Mouse (Mus musculus) forebrain, embryonic 12.5 days (tissue): Measurements from ENCODE around the gene Cryab. TPM values are rescaled to one million over a fixed set of nuclear protein-coding genes. Genes with fewer than 3 reads are reported as not detected.

Experiments
- ATAC-seq: fragments of 200-750 bp; cut with Nextera tagmentation; 2 replicates; pipeline ENCODE4 v1.8.0; 2017; ENCODE audit warnings: moderate TSS enrichment; ENCODE audit not compliant: low FRiP score
- H3K27ac ChIP-seq: fragments of 300-500 bp; sonication (generic); 2 replicates; pipeline ENCODE4 v1.5.1; 2016; ENCODE audit warnings: mild to moderate bottlenecking
- H3K27me3 ChIP-seq: fragments of 300-500 bp; sonication (generic); 2 replicates; pipeline ENCODE4 v1.6.1; 2016; ENCODE audit warnings: mild to moderate bottlenecking
- H3K36me3 ChIP-seq: fragments of 300-500 bp; sonication (generic); replicated peaks from 2 replicates; pipeline ENCODE4 v1.6.1; 2016; ENCODE audit warnings: mild to moderate bottlenecking
- H3K4me1 ChIP-seq: fragments of 300-500 bp; sonication (generic); 2 replicates; pipeline ENCODE4 v1.6.1; 2016
- H3K4me2 ChIP-seq: fragments of 300-500 bp; sonication (generic); 2 replicates; pipeline ENCODE4 v1.6.1; 2016; ENCODE audit warnings: mild to moderate bottlenecking, moderate library complexity
- H3K4me3 ChIP-seq: fragments of 300-500 bp; sonication (generic); replicated peaks from 2 replicates; pipeline ENCODE4 v1.5.1; 2016; ENCODE audit warnings: mild to moderate bottlenecking
- H3K9ac ChIP-seq: fragments of 300-500 bp; sonication (generic); 2 replicates; pipeline ENCODE4 v1.6.1; 2016; ENCODE audit warnings: mild to moderate bottlenecking
- H3K9me3 ChIP-seq: fragments of 300-500 bp; sonication (generic); 2 replicates; pipeline ENCODE4 v1.6.1; 2016
- WGBS: fragments of 180-500 bp; shearing (Covaris S2); methylation state at CpG from one replicate; pipeline ENCODE4 v1.1.7; 2016; 5-methylcytosine and 5-hydroxymethylcytosine counted together
- polyA plus RNA-seq: library from polyadenylated mRNA; unstranded; fragments of >200 nt; fragmentation: Nextera tagmentation; extraction: Ambion mirVana; gene quantifications from 2 replicates; pipeline ENCODE4 v1.2.1, GENCODE M21; 2016

The Cryab gene
- polyA plus RNA-seq, 1 experiment from 2014 or later, result 6.5 TPM

DNA sequence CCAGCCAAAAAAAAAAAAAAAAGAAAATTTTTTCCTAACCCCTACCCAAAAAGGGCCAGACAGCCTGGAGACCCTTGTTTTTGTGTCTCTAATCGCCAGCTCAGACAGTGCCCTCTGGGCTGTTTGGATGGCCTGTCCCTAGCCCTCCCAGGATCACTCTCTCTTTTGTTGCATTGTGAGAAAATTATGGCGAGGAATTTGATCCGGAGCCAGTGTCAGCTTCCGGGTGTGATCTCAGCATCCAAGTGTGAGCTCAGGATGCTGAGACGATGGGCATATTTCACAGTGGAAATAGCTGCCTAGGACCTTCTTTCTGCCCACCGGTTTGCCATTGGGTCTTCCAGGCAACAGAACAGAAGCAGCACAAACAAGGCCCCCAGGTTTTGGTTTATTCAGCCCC lies 419 bp upstream of the Cryab start:
- no peak for ATAC-seq
- no peak overlapping the region for H3K9ac ChIP-seq
- H3K4me3 ChIP-seq, result no peak overlapping the region
- no peaks in the 10 kb centered on the region for H3K36me3 ChIP-seq
- H3K27ac ChIP-seq, result no peak overlapping the region
- peaks cover 7% of the 10 kb centered on the region for H3K4me1 ChIP-seq
- H3K4me2 ChIP-seq, result no peak overlapping the region
- WGBS, result 80% methylated on average over 6 of the region's 6 CpGs
- H3K27me3 ChIP-seq, result peaks cover 26% of the 10 kb centered on the region
- no peaks in the 10 kb centered on the region for H3K9me3 ChIP-seq

DNA sequence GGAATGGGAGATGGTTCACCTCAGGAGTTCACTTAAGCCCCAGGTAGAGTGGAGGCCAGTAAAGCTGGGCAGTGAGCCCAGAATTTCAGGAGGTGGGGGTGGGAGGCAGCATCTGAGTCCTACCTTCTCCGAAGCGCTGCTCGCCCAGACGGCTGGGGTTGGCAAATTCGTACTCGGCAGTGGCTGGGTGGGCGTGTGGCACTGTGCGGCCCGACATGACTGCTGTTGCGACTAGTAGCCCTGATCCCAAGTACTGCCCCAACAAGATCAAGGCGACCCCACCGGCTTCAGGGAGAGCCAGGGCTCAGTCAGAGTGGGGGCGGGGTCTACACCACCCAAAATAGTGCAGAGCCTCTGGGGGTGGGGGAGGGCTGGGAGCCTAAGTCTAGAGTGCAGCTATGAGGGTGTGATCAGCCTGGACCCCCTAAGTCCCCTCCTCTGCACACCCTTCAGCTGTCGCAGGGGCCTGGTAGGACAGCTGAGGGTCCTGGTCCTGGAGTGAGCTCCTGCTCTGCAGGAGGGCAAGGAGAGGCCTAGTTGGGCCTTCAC lies 1.0 kb downstream of the Cryab start, which contains the start of gene Hspb2:
Gene Hspb2 (minus strand): TSS at position 301 of the 549 bp plus-strand sequence.
- no peak within 1 kb of the TSS for H3K9ac ChIP-seq
- H3K27me3 ChIP-seq, result peaks cover 12% of the 10 kb centered on the region
- no peaks in the 10 kb centered on the region for H3K36me3 ChIP-seq
- no peak within 1 kb of the TSS for H3K4me3 ChIP-seq
- H3K4me1 ChIP-seq, result no peaks in the 10 kb centered on the region
- no peaks in the 10 kb centered on the region for H3K9me3 ChIP-seq
- H3K27ac ChIP-seq, result no peak within 1 kb of the TSS
- no peak for ATAC-seq
- 69% methylated on average over 14 of the region's 14 CpGs for WGBS
- H3K4me2 ChIP-seq, result no peak within 1 kb of the TSS

DNA sequence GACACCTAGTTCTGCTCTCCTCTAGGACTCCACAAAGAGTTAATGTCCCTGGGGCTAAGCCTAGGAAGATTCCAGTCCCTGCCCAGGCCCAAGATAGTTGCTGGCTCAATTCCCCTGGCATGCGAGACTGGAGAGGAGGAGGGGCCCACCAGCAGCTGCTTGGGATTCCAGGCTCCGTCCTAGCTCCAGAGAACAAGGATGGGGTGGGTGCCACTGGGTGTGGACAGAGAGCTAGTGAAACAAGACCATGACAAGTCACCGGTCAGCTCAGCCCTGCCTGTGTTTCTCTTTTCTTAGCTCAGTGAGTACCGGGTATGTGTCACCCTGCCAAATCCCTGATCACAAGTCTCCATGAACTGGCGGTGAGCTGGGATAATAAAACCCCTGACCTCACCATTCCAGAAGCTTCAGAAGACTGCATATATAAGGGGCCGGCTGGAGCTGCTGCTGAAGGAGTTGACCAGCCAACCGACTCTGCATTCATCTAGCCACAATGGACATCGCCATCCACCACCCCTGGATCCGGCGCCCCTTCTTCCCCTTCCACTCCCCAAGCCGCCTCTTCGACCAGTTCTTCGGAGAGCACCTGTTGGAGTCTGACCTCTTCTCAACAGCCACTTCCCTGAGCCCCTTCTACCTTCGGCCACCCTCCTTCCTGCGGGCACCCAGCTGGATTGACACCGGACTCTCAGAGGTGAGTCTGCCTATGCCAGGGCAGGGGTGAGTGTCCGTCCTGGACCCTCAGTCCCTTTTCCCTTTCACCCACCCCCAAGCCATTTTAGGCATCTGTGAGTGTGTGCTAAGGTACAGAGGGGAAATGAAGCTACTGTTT lies 1.9 kb downstream of the Cryab start:
- H3K36me3 ChIP-seq, result no peaks in the 10 kb centered on the region
- no peak overlapping the region for H3K4me3 ChIP-seq
- H3K9ac ChIP-seq, result no peak overlapping the region
- peaks cover 8% of the 10 kb centered on the region; the same call in 1 of the 2 replicates for H3K27me3 ChIP-seq
- H3K9me3 ChIP-seq, result no peaks in the 10 kb centered on the region
- no peak for ATAC-seq
- H3K4me1 ChIP-seq, result no peaks in the 10 kb centered on the region
- 77% methylated on average over 17 of the region's 17 CpGs for WGBS
- H3K4me2 ChIP-seq, result no peak overlapping the region
- H3K27ac ChIP-seq, result no peak overlapping the region

DNA sequence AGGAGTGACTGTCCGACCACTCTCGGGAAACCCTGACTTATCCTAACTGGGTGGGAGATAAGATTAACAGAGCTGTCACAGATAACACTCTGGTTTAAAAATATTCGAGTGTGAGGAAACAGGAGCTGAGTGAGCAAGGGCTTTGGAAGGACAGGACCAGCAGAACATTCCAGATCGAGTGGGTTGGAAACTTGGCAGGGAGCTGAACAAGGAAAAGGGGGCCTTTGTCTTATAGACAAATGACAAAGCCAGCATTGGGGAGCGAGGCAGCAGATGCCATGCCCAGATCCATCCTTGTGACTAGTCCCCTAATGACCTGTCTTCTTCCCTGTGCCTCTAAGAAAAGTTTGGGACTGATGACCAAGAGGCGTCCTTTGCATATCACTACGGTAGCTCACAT lies 2.8 kb downstream of the Cryab start:
- 78% methylated on average over 7 of the region's 7 CpGs for WGBS
- Histone ChIP-seq H3K27ac (no peak overlapping the region), H3K9me3 (no peaks in the 10 kb centered on the region), H3K9ac (no peak overlapping the region), H3K4me3 (no peak overlapping the region), H3K27me3 (peaks cover 8% of the 10 kb centered on the region; the same call in 1 of the 2 replicates), H3K4me1 (no peaks in the 10 kb centered on the region), H3K4me2 (no peak overlapping the region), H3K36me3 (no peaks in the 10 kb centered on the region)
- no peak for ATAC-seq

DNA sequence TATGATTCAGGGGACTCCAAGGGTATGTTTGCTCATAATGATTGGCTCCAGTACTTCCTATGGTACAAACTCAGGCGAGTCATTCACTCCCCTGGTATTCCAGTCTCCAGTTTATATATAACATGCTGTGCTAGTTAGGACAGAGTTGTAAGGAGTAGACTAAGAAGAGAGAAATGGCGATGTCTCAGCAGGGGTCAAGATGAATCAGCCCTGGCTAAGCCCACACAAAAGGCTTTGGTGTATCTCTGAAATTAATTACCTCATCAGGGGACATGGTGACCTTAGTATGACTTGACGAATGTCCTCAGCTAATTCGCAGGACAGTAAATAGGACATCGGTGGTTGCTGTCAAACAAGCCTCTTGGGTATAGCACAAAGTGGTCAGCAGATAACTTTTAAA lies 5.6 kb downstream of the Cryab start:
- ATAC-seq, result no peak

DNA sequence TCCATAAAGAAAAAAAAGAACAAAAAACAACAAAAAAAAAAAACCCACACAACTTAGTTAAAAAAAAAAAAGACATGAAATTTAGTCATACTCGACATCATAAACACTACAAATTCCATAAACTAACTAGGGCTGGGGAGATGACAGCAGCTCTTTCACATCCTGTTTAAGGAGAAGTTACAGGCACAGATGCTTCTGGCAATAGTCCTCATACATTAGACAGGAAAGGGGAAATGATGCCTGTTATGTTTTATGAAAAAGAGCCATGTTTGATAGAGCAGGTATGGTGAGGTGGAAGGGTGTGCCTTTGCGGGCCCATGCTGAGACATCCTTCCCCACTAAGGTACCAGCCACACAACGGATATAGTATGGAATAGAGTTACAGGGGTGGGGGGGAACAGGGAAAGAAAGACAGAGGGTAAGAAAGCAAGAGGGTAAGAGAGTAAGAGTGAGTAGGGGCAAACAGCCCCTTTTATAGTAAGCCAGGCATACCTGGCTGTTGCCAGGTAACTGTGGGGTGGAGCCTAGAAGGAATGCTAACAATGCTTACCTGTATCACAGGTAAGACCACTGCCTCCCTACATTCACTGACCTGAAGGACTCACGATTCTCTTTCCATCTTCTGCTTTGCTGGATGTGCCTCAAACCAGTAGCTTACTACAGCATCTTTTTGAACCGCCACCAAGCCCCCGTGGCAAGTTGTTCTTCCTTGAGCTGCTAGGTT lies 10.6 kb downstream of the Cryab start:
- no peaks in the 10 kb centered on the region for H3K9me3 ChIP-seq
- no peaks in the 10 kb centered on the region for H3K36me3 ChIP-seq
- H3K4me1 ChIP-seq, result no peaks in the 10 kb centered on the region
- WGBS, result 72% methylated on average over 6 of the region's 6 CpGs
- H3K4me3 ChIP-seq, result no peak overlapping the region
- no peak overlapping the region for H3K4me2 ChIP-seq
- no peak overlapping the region for H3K27ac ChIP-seq
- no peak overlapping the region for H3K9ac ChIP-seq
- H3K27me3 ChIP-seq, result 0 out of 2 replicates have a peak, but pooled peaks cover 5% of the 10 kb centered on the region
- ATAC-seq, result no peak

More for the DNA sequence above, 5.6 kb downstream of the Cryab start:
- Histone ChIP-seq H3K9ac (no peak overlapping the region), H3K9me3 (no peaks in the 10 kb centered on the region), H3K4me1 (no peaks in the 10 kb centered on the region), H3K4me2 (no peak overlapping the region), H3K27me3 (0 out of 2 replicates have a peak, but pooled peaks cover 8% of the 10 kb centered on the region), H3K27ac (no peak overlapping the region), H3K36me3 (no peaks in the 10 kb centered on the region), H3K4me3 (no peak overlapping the region)
- WGBS, result 44% methylated on average over 5 of the region's 5 CpGs

DNA sequence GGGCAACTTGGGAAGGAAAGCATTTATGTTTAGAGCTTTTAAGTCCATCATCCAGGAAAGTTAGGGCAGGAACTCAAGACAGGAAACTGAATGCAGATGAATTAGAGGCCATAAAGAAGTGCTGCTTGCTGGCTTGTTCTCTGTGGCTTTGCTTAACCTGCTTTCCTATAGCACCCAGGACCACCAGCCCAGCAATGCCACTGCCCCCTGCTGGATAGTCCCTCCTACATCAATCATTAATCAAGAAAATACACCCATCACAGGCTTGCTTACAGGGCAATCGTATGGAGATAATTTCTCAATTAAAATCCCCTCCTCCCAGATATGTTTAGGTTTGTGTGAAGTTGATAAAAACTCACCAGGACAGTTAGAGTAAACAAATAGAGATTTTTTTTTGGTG lies 12.2 kb downstream of the Cryab start:
- no peak for ATAC-seq
- no peaks in the 10 kb centered on the region for H3K36me3 ChIP-seq
- H3K4me2 ChIP-seq, result no peak overlapping the region
- H3K4me3 ChIP-seq, result no peak overlapping the region
- H3K4me1 ChIP-seq, result peaks cover 5% of the 10 kb centered on the region; the same call in 1 of the 2 replicates
- H3K9ac ChIP-seq, result no peak overlapping the region
- H3K27me3 ChIP-seq, result 0 out of 2 replicates have a peak, but pooled peaks cover 5% of the 10 kb centered on the region
- no peak overlapping the region for H3K27ac ChIP-seq
- no peaks in the 10 kb centered on the region for H3K9me3 ChIP-seq
- 84% methylated on average over 1 of the region's 1 CpGs for WGBS

DNA sequence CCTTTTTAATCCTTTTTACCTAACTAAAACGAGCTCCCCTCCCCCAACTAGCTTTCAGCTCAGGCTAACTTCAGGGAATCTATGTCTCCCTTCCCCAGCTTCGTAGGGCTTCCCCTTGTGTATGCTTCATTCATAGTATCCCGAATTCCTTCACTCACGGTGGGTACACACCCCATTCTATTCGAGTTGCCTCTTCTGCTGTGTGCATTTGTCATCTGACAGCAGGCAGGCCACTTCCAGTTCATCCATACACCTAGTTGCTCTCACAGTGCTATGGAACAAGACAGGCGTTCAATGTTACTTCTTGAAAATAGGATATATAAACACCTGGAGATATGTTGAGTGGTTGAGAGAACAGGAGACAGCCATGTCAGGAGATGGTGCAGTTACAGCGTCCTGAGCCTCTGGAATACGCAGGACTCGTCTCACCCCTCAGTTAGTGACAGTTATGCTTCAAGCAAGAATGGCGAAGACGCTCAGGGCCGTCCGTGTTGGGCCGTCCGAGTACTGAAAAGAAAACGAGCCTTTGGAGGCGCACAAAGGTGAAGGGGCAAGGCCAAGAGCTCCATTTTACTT lies 16.5 kb downstream of the Cryab start:
- H3K4me1 ChIP-seq, result peaks cover 13% of the 10 kb centered on the region
- ATAC-seq, result peak; percentile 34
- peak overlapping the region; percentile 69 for H3K4me2 ChIP-seq
- H3K27me3 ChIP-seq, result no peaks in the 10 kb centered on the region
- H3K9me3 ChIP-seq, result no peaks in the 10 kb centered on the region
- no peaks in the 10 kb centered on the region for H3K36me3 ChIP-seq
- peak overlapping the region; percentile 89 for H3K27ac ChIP-seq
- WGBS, result 5% methylated on average over 17 of the region's 17 CpGs
- H3K4me3 ChIP-seq, result peak overlapping the region; percentile 61
- peak overlapping the region; percentile 71 for H3K9ac ChIP-seq

DNA sequence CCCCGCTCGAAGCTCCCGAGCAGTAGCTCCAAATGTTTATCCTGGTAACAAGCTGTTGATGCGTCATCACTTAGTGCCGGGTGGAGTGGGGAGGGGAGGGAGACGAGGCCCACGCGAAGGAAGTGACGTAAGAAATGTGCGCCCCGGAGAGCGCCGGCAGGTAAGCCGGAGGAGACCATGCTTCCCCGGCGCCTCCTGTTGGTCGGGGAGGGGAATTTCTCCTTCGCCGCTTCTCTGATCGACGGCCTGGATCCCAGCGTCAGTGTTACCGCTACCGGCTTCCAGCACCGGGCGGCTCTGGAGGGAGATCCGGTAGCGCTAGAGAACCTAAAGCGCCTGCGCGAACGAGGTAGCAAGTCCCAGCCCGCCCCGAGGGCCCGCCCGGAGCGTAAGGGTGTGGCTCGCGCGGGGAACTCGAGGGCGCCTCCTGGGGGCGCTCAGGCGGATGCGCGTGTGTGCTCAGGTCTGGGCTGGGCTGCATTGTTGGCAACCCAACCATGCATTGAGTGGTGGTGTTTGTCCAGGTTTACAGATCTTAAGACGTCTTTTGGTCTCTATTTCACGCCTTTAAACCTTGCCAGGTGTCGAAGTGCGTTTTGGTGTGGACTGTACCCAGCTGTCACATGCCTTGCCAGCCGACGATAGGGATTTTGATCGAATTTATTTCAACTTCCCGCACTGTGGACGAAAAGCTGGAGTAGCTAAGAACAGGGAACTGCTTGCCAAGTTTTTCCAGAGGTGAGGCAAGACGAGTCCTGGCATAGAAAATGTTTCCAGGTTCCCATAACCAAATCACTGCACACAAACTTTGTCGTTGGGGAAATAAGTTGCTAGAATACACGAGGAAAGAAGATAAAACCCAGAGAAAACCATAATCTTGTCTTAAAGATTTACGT lies 17.2 kb downstream of the Cryab start, which contains the start of gene Fdxacb1:
Gene Fdxacb1 (plus strand): TSS at position 130 of the 896 bp plus-strand sequence.
- Histone ChIP-seq H3K9me3 (no peaks in the 10 kb centered on the region), H3K27ac (peak within 1 kb of the TSS; percentile 89), H3K4me3 (peak within 1 kb of the TSS; percentile 61), H3K4me1 (peaks cover 13% of the 10 kb centered on the region), H3K36me3 (no peaks in the 10 kb centered on the region), H3K27me3 (no peaks in the 10 kb centered on the region), H3K9ac (peak within 1 kb of the TSS; percentile 71), H3K4me2 (peak within 1 kb of the TSS; percentile 69)
- ATAC-seq, result peak; percentile 96
- WGBS, result 5% methylated on average over 59 of the region's 59 CpGs

DNA sequence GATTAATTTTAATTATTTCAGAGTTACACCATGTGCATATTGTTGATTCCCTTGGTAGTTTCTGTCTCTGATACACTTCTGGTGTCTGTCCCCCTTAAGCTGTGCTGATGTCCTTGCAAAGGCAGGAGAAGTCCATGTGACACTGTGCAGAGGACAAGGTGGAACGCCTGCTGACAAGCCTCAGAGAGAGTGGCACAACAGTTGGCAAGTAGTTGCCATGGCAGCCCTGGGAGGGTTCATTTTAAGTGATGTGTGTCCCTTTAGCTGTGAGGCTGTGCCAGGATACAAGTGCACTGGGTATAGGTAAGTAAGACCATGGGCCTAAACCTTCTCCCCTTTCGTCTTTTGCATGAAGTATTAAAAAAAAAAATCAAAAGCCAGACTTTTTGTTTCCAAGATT lies 18.9 kb downstream of the Cryab start:
- Histone ChIP-seq H3K36me3 (no peaks in the 10 kb centered on the region), H3K9me3 (no peaks in the 10 kb centered on the region), H3K27ac (no peak overlapping the region), H3K9ac (no peak overlapping the region), H3K4me3 (no peak overlapping the region), H3K4me1 (peaks cover 24% of the 10 kb centered on the region), H3K27me3 (no peaks in the 10 kb centered on the region), H3K4me2 (no peak overlapping the region)
- 76% methylated on average over 2 of the region's 2 CpGs for WGBS
- no peak for ATAC-seq

DNA sequence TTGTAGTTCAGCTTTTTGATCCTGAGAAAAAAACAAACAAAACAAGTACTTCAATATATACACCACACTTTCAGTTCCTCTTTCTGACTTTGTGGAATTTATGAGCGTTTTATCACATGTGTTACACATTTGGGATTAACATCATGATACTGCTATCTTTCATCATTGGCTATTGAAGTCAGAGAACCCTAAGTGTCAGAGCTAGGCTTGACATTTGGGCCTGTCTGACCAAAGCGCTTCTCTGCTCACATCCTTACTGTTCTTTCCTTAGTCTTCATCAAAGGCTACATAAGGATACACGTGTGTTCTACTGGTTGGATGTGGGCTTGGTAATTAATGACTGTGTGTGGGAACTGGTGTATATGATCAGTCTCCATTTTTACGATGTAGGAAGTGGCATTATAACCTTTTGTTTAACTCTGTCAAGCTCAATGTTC lies 22.9 kb downstream of the Cryab start:
- H3K27ac ChIP-seq, result no peak overlapping the region
- ATAC-seq, result no peak
- H3K4me1 ChIP-seq, result peaks cover 26% of the 10 kb centered on the region
- peaks cover 8% of the 10 kb centered on the region for H3K36me3 ChIP-seq
- peak overlapping the region; percentile 87; the same call in 1 of the 2 replicates for H3K4me2 ChIP-seq
- no peak overlapping the region for H3K9ac ChIP-seq
- no peak overlapping the region for H3K4me3 ChIP-seq
- H3K9me3 ChIP-seq, result no peaks in the 10 kb centered on the region
- H3K27me3 ChIP-seq, result no peaks in the 10 kb centered on the region
- WGBS, result 83% methylated on average over 4 of the region's 4 CpGs
